Mouse (Mus musculus) kidney, embryonic 15.5 days (tissue): ENCODE data around the gene Rcl1. TPM values are rescaled to one million over a fixed set of nuclear protein-coding genes. Genes with fewer than 3 reads are reported as not detected.

Experiments
- ATAC-seq: fragments of 200-750 bp; cut with Nextera tagmentation; replicated peaks from 2 replicates; pipeline ENCODE4 v1.8.0; 2017; ENCODE audit warnings: moderate TSS enrichment; ENCODE audit not compliant: low FRiP score
- H3K27ac ChIP-seq: fragments of 300-500 bp; sonication (generic); 2 replicates; pipeline ENCODE4 v1.5.1; 2015; ENCODE audit warnings: mild to moderate bottlenecking, inconsistent platforms
- H3K27me3 ChIP-seq: fragments of 300-500 bp; sonication (generic); 2 replicates; pipeline ENCODE4 v1.6.1; 2015; ENCODE audit warnings: inconsistent platforms
- H3K36me3 ChIP-seq: fragments of 300-500 bp; sonication (generic); 2 replicates; pipeline ENCODE4 v1.6.1; 2015; ENCODE audit warnings: inconsistent platforms
- H3K4me1 ChIP-seq: fragments of 300-500 bp; sonication (generic); 2 replicates; pipeline ENCODE4 v1.6.1; 2015; ENCODE audit warnings: inconsistent platforms
- H3K4me2 ChIP-seq: fragments of 300-500 bp; sonication (generic); 2 replicates; pipeline ENCODE4 v1.6.1; 2015; ENCODE audit warnings: moderate library complexity, mild to moderate bottlenecking, inconsistent platforms
- H3K4me3 ChIP-seq: fragments of 300-500 bp; sonication (generic); replicated peaks from 2 replicates; pipeline ENCODE4 v1.5.1; 2015; ENCODE audit warnings: mild to moderate bottlenecking, inconsistent platforms
- H3K9ac ChIP-seq: fragments of 300-500 bp; sonication (generic); 2 replicates; pipeline ENCODE4 v1.6.1; 2015; ENCODE audit warnings: mild to moderate bottlenecking, inconsistent platforms
- H3K9me3 ChIP-seq: fragments of 300-500 bp; sonication (generic); replicated peaks from 2 replicates; pipeline ENCODE4 v1.6.1; 2016; ENCODE audit warnings: inconsistent platforms
- WGBS: fragments of 180-500 bp; shearing (Covaris S2); methylation state at CpG from one replicate; pipeline ENCODE4 v1.1.7; 2015; ENCODE audit warnings: mixed read lengths; 5-methylcytosine and 5-hydroxymethylcytosine counted together
- polyA plus RNA-seq: library from polyadenylated mRNA; unstranded; fragments of >200 nt; fragmentation: Nextera tagmentation; extraction: Ambion mirVana; gene quantifications from 2 replicates; pipeline ENCODE4 v1.2.1, GENCODE M21; 2015

Rcl1 gene
- polyA plus RNA-seq, 1 experiment from 2014 or later, result 63.1 TPM

GRCm38 (mm10) chr19:29113746-29114649 lies 12.8 kb downstream of the Rcl1 start:
- H3K4me1 ChIP-seq, result peaks cover 5% of the 10 kb centered on the region
- no peak overlapping the region for H3K27ac ChIP-seq
- ATAC-seq, result no peak
- no peak overlapping the region for H3K4me3 ChIP-seq
- 94% methylated on average over 10 of the region's 10 CpGs for WGBS
- no peaks in the 10 kb centered on the region for H3K9me3 ChIP-seq
- no peaks in the 10 kb centered on the region for H3K27me3 ChIP-seq
- H3K9ac ChIP-seq, result no peak overlapping the region
- peaks cover 21% of the 10 kb centered on the region for H3K36me3 ChIP-seq
- no peak overlapping the region for H3K4me2 ChIP-seq

DNA sequence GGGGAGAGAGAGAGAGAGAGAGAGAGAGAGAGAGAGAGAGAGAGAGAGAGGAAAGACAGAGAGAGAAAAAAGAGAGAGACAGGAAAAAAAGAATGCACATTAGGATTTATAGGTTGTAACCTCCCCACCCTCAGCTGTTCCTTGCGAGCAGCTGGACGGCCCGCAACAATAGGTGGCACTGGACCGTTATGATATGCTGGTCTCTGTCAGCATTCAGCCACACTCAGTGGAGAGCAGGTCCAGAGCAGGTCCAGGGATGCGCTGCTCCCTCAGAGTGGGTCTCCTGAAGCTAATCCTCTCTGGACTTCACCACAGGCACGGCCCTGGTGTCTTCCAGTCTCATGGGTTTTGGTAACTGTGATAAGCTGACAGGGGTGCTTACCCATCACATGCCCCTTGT lies 15.6 kb downstream of the Rcl1 start:
- no peaks in the 10 kb centered on the region for H3K9me3 ChIP-seq
- H3K27me3 ChIP-seq, result no peaks in the 10 kb centered on the region
- no peak for ATAC-seq
- peaks cover 9% of the 10 kb centered on the region for H3K4me1 ChIP-seq
- no peak overlapping the region for H3K4me2 ChIP-seq
- WGBS, result 86% methylated on average over 6 of the region's 6 CpGs
- H3K9ac ChIP-seq, result no peak overlapping the region
- peaks cover 40% of the 10 kb centered on the region for H3K36me3 ChIP-seq
- no peak overlapping the region for H3K4me3 ChIP-seq
- H3K27ac ChIP-seq, result no peak overlapping the region

DNA sequence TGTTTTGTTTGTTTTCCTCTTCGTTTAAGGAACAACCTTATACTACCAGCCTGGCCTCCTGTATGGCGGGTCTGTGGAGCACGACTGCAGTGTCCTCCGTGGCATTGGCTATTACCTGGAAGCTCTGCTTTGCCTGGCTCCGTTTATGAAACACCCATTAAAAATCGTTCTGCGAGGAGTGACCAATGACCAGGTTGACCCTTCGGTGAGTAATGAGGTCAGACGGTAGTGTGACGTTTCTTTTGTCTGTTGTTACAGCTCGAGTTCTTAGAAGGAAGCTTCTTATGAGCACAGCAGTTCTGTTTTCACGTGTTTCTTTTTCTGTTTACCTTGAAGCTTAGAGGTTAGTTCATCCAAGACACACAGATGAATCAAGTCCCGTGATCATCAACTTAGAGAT lies 17.0 kb downstream of the Rcl1 start:
- no peak for ATAC-seq

DNA sequence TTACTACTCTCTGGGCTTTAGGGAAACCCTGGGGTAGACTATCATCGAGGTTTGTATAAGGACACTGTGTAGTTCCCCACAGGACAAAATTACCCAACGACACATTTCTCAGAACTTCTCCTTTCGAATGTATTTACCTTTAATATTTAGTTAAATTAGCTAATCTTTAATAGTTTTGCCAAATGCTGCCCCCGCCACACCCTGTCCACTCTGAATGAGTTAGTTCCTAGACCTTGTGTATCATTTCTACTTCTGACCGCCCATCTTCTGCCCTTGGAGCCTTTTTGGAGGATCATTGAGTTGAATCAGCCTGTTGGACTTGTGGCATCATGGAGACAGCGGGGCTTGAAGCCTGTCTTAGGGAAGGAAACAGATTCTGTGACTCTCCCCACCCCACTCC lies 19.1 kb downstream of the Rcl1 start:
- Histone ChIP-seq H3K27ac (no peak overlapping the region), H3K4me2 (no peak overlapping the region)
- 82% methylated on average over 6 of the region's 6 CpGs for WGBS

More for the DNA sequence above, 17.0 kb downstream of the Rcl1 start:
- no peak overlapping the region for H3K4me3 ChIP-seq
- H3K9me3 ChIP-seq, result no peaks in the 10 kb centered on the region
- H3K27me3 ChIP-seq, result no peaks in the 10 kb centered on the region
- H3K27ac ChIP-seq, result no peak overlapping the region
- no peak overlapping the region for H3K4me2 ChIP-seq
- 0 out of 2 replicates have a peak, but pooled peaks cover 6% of the 10 kb centered on the region for H3K4me1 ChIP-seq
- peaks cover 46% of the 10 kb centered on the region for H3K36me3 ChIP-seq
- H3K9ac ChIP-seq, result no peak overlapping the region
- 78% methylated on average over 13 of the region's 13 CpGs for WGBS

DNA sequence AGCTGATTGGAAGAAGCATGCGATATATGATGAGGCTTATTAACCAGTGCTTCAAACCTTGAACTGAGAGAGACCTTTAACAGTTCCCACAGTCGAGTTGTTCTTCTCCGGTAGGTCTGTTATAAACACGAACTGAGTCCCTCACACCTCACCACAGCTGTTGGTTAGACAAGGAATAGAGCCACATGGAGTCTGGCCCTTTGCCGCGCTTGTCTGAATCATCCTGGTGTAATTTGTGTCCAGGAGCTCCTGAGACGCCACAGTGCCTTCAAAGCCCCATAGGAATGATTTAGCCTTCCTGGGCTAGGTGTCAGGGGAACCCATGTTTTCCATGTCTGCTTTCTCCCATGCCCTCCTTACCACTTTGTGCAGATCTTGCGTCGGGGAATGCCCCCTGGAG lies 20.2 kb downstream of the Rcl1 start:
- no peak overlapping the region for H3K27ac ChIP-seq
- no peak overlapping the region for H3K4me2 ChIP-seq
- H3K4me1 ChIP-seq, result 0 out of 2 replicates have a peak, but pooled peaks cover 6% of the 10 kb centered on the region
- H3K9ac ChIP-seq, result no peak overlapping the region
- H3K9me3 ChIP-seq, result no peaks in the 10 kb centered on the region
- 42% methylated on average over 9 of the region's 9 CpGs for WGBS
- no peaks in the 10 kb centered on the region for H3K27me3 ChIP-seq
- ATAC-seq, result no peak
- H3K36me3 ChIP-seq, result peaks cover 58% of the 10 kb centered on the region
- no peak overlapping the region for H3K4me3 ChIP-seq

More for the DNA sequence above, 19.1 kb downstream of the Rcl1 start:
- 0 out of 2 replicates have a peak, but pooled peaks cover 6% of the 10 kb centered on the region for H3K4me1 ChIP-seq
- no peaks in the 10 kb centered on the region for H3K27me3 ChIP-seq
- H3K9me3 ChIP-seq, result no peaks in the 10 kb centered on the region
- no peak overlapping the region for H3K9ac ChIP-seq
- ATAC-seq, result no peak
- peaks cover 58% of the 10 kb centered on the region for H3K36me3 ChIP-seq
- no peak overlapping the region for H3K4me3 ChIP-seq

- Histone ChIP-seq H3K4me3 (no peak overlapping the region), H3K27ac (no peak overlapping the region), H3K27me3 (no peaks in the 10 kb centered on the region), H3K9me3 (no peaks in the 10 kb centered on the region), H3K9ac (no peak overlapping the region), H3K4me2 (no peak overlapping the region), H3K36me3 (peaks cover 50% of the 10 kb centered on the region), H3K4me1 (0 out of 2 replicates have a peak, but pooled peaks cover 6% of the 10 kb centered on the region)
- ATAC-seq, result no peak
- WGBS, result 86% methylated on average over 13 of the region's 13 CpGs
Observed at GRCm38 (mm10) chr19:29124886-29125585, 23.9 kb downstream of the Rcl1 start.

- no peak overlapping the region for H3K4me3 ChIP-seq
- no peak overlapping the region for H3K27ac ChIP-seq
- H3K4me2 ChIP-seq, result no peak overlapping the region
- 92% methylated on average over 12 of the region's 12 CpGs for WGBS
- H3K27me3 ChIP-seq, result no peaks in the 10 kb centered on the region
- peaks cover 57% of the 10 kb centered on the region for H3K36me3 ChIP-seq
- 0 out of 2 replicates have a peak, but pooled peaks cover 5% of the 10 kb centered on the region for H3K4me1 ChIP-seq
- no peak overlapping the region for H3K9ac ChIP-seq
- no peak for ATAC-seq
- H3K9me3 ChIP-seq, result no peaks in the 10 kb centered on the region
Observed at GRCm38 (mm10) chr19:29126347-29127015, 25.3 kb downstream of the Rcl1 start.

DNA sequence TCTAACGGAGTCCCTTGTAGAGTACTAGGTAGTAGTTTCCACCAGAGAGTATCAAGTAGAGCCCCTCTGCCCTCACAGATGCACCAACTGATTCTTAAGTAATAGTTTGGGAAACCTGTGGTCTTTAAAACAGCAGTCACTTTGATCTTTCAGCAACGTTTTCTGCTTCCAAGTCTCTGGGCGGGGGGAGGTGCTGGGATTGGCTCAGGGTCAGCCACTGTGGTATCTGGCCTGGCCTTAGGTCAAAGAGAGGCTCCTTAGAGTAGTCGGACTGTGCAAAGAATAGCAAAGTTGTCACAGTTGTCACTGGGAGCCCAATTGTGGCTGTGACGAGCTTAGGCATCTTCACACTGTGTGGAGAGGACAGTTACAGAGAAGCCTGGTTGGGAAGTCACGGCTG lies 26.2 kb downstream of the Rcl1 start:
- WGBS, result 65% methylated on average over 6 of the region's 6 CpGs
- Histone ChIP-seq H3K9ac (no peak overlapping the region), H3K36me3 (peaks cover 61% of the 10 kb centered on the region), H3K4me2 (no peak overlapping the region), H3K27me3 (no peaks in the 10 kb centered on the region), H3K4me1 (no peaks in the 10 kb centered on the region), H3K27ac (no peak overlapping the region), H3K9me3 (no peaks in the 10 kb centered on the region), H3K4me3 (no peak overlapping the region)
- no peak for ATAC-seq

GRCm38 (mm10) chr19:29128217-29128616 lies 27.0 kb downstream of the Rcl1 start:
- ATAC-seq, result no peak
- Histone ChIP-seq H3K4me2 (no peak overlapping the region), H3K9ac (no peak overlapping the region), H3K4me1 (no peaks in the 10 kb centered on the region), H3K27ac (no peak overlapping the region), H3K4me3 (no peak overlapping the region), H3K36me3 (peaks cover 58% of the 10 kb centered on the region), H3K9me3 (no peaks in the 10 kb centered on the region), H3K27me3 (no peaks in the 10 kb centered on the region)
- 59% methylated on average over 6 of the region's 6 CpGs for WGBS

- no peaks in the 10 kb centered on the region for H3K9me3 ChIP-seq
- no peak overlapping the region for H3K4me2 ChIP-seq
- peaks cover 56% of the 10 kb centered on the region for H3K36me3 ChIP-seq
- no peak overlapping the region for H3K9ac ChIP-seq
- no peaks in the 10 kb centered on the region for H3K4me1 ChIP-seq
- no peak overlapping the region for H3K4me3 ChIP-seq
- WGBS, result 90% methylated on average over 5 of the region's 5 CpGs
- ATAC-seq, result no peak
- H3K27ac ChIP-seq, result no peak overlapping the region
- H3K27me3 ChIP-seq, result no peaks in the 10 kb centered on the region
Observed at GRCm38 (mm10) chr19:29129551-29129950, 28.4 kb downstream of the Rcl1 start.

- H3K4me3 ChIP-seq, result no peak overlapping the region
- 87% methylated on average over 4 of the region's 4 CpGs for WGBS
- H3K4me1 ChIP-seq, result no peaks in the 10 kb centered on the region
- no peak overlapping the region for H3K9ac ChIP-seq
- H3K4me2 ChIP-seq, result no peak overlapping the region
- ATAC-seq, result no peak
- H3K9me3 ChIP-seq, result no peaks in the 10 kb centered on the region
- peaks cover 71% of the 10 kb centered on the region for H3K36me3 ChIP-seq
- no peaks in the 10 kb centered on the region for H3K27me3 ChIP-seq
- H3K27ac ChIP-seq, result no peak overlapping the region
Observed at GRCm38 (mm10) chr19:29131171-29131570, 30.0 kb downstream of the Rcl1 start.

GRCm38 (mm10) chr19:29134293-29134692 lies 33.1 kb downstream of the Rcl1 start:
- Histone ChIP-seq H3K27ac (no peak overlapping the region), H3K36me3 (peaks cover 77% of the 10 kb centered on the region), H3K4me3 (no peak overlapping the region), H3K27me3 (no peaks in the 10 kb centered on the region), H3K4me1 (no peaks in the 10 kb centered on the region), H3K9me3 (no peaks in the 10 kb centered on the region), H3K4me2 (no peak overlapping the region), H3K9ac (no peak overlapping the region)
- 86% methylated on average over 11 of the region's 11 CpGs for WGBS
- ATAC-seq, result no peak
